Mouse (Mus musculus) left cerebral cortex, adult 2 months (tissue): Measurements from ENCODE around the gene Tk2. TPM values are rescaled to one million over a fixed set of nuclear protein-coding genes. Genes with fewer than 3 reads are reported as not detected.

Experiments used
- DNase-seq, 2 experiments: peaks; one replicate each; pipeline ENCODE4 v3.0.0; 2021 to 2022; ENCODE audit warnings: low spot score in 2 of 2, mixed read lengths in 1 of 2; ENCODE audit errors: extremely low spot score in 1 of 2
- H3K27ac ChIP-seq: fragments of 200-600 bp; 2 replicates; pipeline ENCODE4 v1.8.1; 2022
- H3K4me3 ChIP-seq: fragments of 200-600 bp; 2 replicates; pipeline ENCODE4 v1.8.1; 2022
- CTCF ChIP-seq: fragments of 200-600 bp; IDR thresholded peaks from 2 replicates; pipeline ENCODE4 v1.8.1; 2022; ENCODE audit warnings: antibody characterized with exemption, mild to moderate bottlenecking, moderate library complexity
- intact Hi-C: fragments of 180-260 bp; cut with DNase I; formaldehyde crosslinking; loops from one replicate; pipeline ENCODE4 v1.15.1; 2025
- total RNA-seq, 2 experiments: library from RNA; stranded (reverse); gene quantifications; 2 replicates each; pipeline ENCODE4 v1.2.3; 2021

Tk2 gene
- total RNA-seq, 2 experiments from 2014 or later: 40.3 to 41.6 TPM

- H3K4me3 ChIP-seq: peak overlapping the region; percentile 88
- no peak for DNase-seq
- TF ChIP-seq CTCF: no peak
- intact Hi-C loops: no loop called here
- peak overlapping the region; percentile 89 for H3K27ac ChIP-seq
These were observed 466 bp downstream of the Tk2 start for GRCm38 (mm10) chr8:104247908-104248275.

- Histone ChIP-seq H3K4me3 (peak overlapping the region; percentile 88), H3K27ac (no peak overlapping the region)
- no peak for TF ChIP-seq CTCF
- DNase-seq: no peak
- intact Hi-C loops: no loop called here
These were observed 1.1 kb downstream of the Tk2 start for GRCm38 (mm10) chr8:104247054-104247907.

- intact Hi-C loops: no loop called here
- DNase-seq: no peak
- Histone ChIP-seq H3K27ac (no peak overlapping the region), H3K4me3 (no peak overlapping the region)
- TF ChIP-seq CTCF: no peak
These were observed 1.7 kb downstream of the Tk2 start for GRCm38 (mm10) chr8:104246621-104247020.

- Histone ChIP-seq H3K4me3 (no peak overlapping the region), H3K27ac (no peak overlapping the region)
- intact Hi-C loops: no loop called here
- TF ChIP-seq CTCF: no peak
- DNase-seq: no peak
These were observed 6.2 kb downstream of the Tk2 start for GRCm38 (mm10) chr8:104242038-104242644.

- intact Hi-C loops: no loop called here
- H3K4me3 ChIP-seq: no peak overlapping the region
- H3K27ac ChIP-seq: no peak overlapping the region
- TF ChIP-seq CTCF: no peak
- no peak for DNase-seq
These were observed 8.9 kb downstream of the Tk2 start for GRCm38 (mm10) chr8:104239418-104239861.

- no peak overlapping the region for H3K4me3 ChIP-seq
- TF ChIP-seq CTCF: peak; percentile 28
- DNase-seq: no peak
- no peak overlapping the region for H3K27ac ChIP-seq
- intact Hi-C loops: no loop called here
These were observed 13.8 kb downstream of the Tk2 start for GRCm38 (mm10) chr8:104234573-104234972.

- Histone ChIP-seq H3K4me3 (no peak overlapping the region), H3K27ac (no peak overlapping the region)
- no peak for TF ChIP-seq CTCF
- intact Hi-C loops: no loop called here
- no peak for DNase-seq
These were observed 15.4 kb downstream of the Tk2 start for GRCm38 (mm10) chr8:104232919-104233318.

- intact Hi-C loops: no loop called here
- DNase-seq: no peak
- Histone ChIP-seq H3K27ac (no peak overlapping the region), H3K4me3 (no peak overlapping the region)
- TF ChIP-seq CTCF: no peak
These were observed 16.3 kb downstream of the Tk2 start for GRCm38 (mm10) chr8:104232039-104232438.

- Histone ChIP-seq H3K4me3 (no peak overlapping the region), H3K27ac (no peak overlapping the region)
- no peak for TF ChIP-seq CTCF
- no peak for DNase-seq
- intact Hi-C loops: no loop called here
These were observed 18.0 kb downstream of the Tk2 start for GRCm38 (mm10) chr8:104230377-104230776.

- Histone ChIP-seq H3K4me3 (no peak overlapping the region), H3K27ac (no peak overlapping the region)
- no peak for TF ChIP-seq CTCF
- intact Hi-C loops: no loop called here
- no peak for DNase-seq
These were observed 21.3 kb downstream of the Tk2 start for GRCm38 (mm10) chr8:104227048-104227447.

GRCm38 (mm10) chr8:104219806-104220205 lies 28.6 kb downstream of the Tk2 start:
- intact Hi-C loops: loop anchor here (1.0 to 5.0 kb wide), 4 partner anchors 74 to 188 kb away; no protein-coding TSS in a partner anchor
- TF ChIP-seq CTCF: peak; percentile 89
- Histone ChIP-seq H3K27ac (no peak overlapping the region), H3K4me3 (no peak overlapping the region)
- DNase-seq: peak; percentile 71 to 86

GRCm38 (mm10) chr8:104219079-104219478 lies 29.3 kb downstream of the Tk2 start:
- Histone ChIP-seq H3K4me3 (no peak overlapping the region), H3K27ac (peak overlapping the region; percentile 45)
- TF ChIP-seq CTCF: peak; percentile 83
- intact Hi-C loops: loop anchor here (2.0 kb wide), 2 partner anchors 120 to 128 kb away; no protein-coding TSS in a partner anchor
- DNase-seq: peak; percentile 26 to 68

GRCm38 (mm10) chr8:104217601-104218000 lies 30.8 kb downstream of the Tk2 start:
- no peak for TF ChIP-seq CTCF
- H3K4me3 ChIP-seq: no peak overlapping the region
- no peak overlapping the region for H3K27ac ChIP-seq
- intact Hi-C loops: no loop called here
- no peak for DNase-seq
